23 mouse cellular contexts compared by ENCODE assay signal in genomic region chr6:47355500-47355899, GRCm38 (mm10).
A peak's percentile ranks its signal among the peaks of the same experiment; 100 is the strongest.
DNase-seq lines count a peak whose midpoint lies in the region; ATAC-seq and TF ChIP-seq lines count a peak whose summit lies in the region.
"Had no signal": no experiment of that assay in that cellular context is flagged by ENCODE, and none has a peak within 500 bp of the region (broad histone marks: within the 10 kb centered on the region; RNA-seq: fewer than 3 reads in every experiment).

No protein-coding gene starts in this region.

- H3K4me1 ChIP-seq in midbrain, embryonic 11.5 days (ENCODE audit: control insufficient read depth, insufficient read depth, low read length), result no peaks in the 10 kb centered on the region
- H3K4me1 ChIP-seq in midbrain, postnatal 0 days (ENCODE audit: insufficient read depth, low read length), result no peaks in the 10 kb centered on the region
- no peaks in the 10 kb centered on the region for H3K4me1 ChIP-seq in intestine, postnatal 0 days (replicated peaks; ENCODE audit: control insufficient read depth, insufficient read depth, low read length)
- H3K4me1 ChIP-seq: embryonic facial prominence, embryonic 13.5 days; forebrain, embryonic 13.5 days; heart, embryonic 15.5 days; hindbrain, embryonic 13.5 days had no signal

- no peak overlapping the region for H3K4me3 ChIP-seq in midbrain, embryonic 11.5 days (ENCODE audit: low read depth, low read length)
- no peak overlapping the region for H3K4me3 ChIP-seq in midbrain, postnatal 0 days (ENCODE audit: low read depth, low read length)
- H3K4me3 ChIP-seq in intestine, postnatal 0 days (ENCODE audit: low read depth, low read length), result no peak overlapping the region
- H3K4me3 ChIP-seq: embryonic facial prominence, embryonic 13.5 days; forebrain, embryonic 13.5 days; heart, embryonic 15.5 days; hindbrain, embryonic 13.5 days had no signal

- H3K27me3 ChIP-seq in midbrain, embryonic 11.5 days (ENCODE audit: control insufficient read depth, insufficient read depth, low read length), result no peaks in the 10 kb centered on the region
- no peaks in the 10 kb centered on the region for H3K27me3 ChIP-seq in midbrain, postnatal 0 days (ENCODE audit: insufficient read depth, low read length)
- H3K27me3 ChIP-seq in intestine, postnatal 0 days (replicated peaks; ENCODE audit: control insufficient read depth, insufficient read depth, low read length), result no peaks in the 10 kb centered on the region
- H3K27me3 ChIP-seq: embryonic facial prominence, embryonic 13.5 days; forebrain, embryonic 13.5 days; heart, embryonic 15.5 days; hindbrain, embryonic 13.5 days had no signal

- no peak overlapping the region for H3K9ac ChIP-seq in midbrain, embryonic 11.5 days (ENCODE audit: low read length)
- no peak overlapping the region for H3K9ac ChIP-seq in midbrain, postnatal 0 days (replicated peaks; ENCODE audit: low read length, poor library complexity, severe bottlenecking)
- H3K9ac ChIP-seq in intestine, postnatal 0 days (ENCODE audit: low read depth, low read length), result no peak overlapping the region
- H3K9ac ChIP-seq: embryonic facial prominence, embryonic 13.5 days; forebrain, embryonic 13.5 days; heart, embryonic 15.5 days; hindbrain, embryonic 13.5 days had no signal

- WGBS in midbrain, embryonic 11.5 days, result 88% methylated on average over 7 of the region's 7 CpGs
- WGBS in midbrain, postnatal 0 days, result 83% methylated on average over 7 of the region's 7 CpGs
- 54% methylated on average over 7 of the region's 7 CpGs for WGBS in intestine, postnatal 0 days

- no peak for TF ChIP-seq CTCF in midbrain, postnatal 0 days (IDR thresholded peaks at IDR 0.05)
- TF ChIP-seq CTCF in intestine, postnatal 0 days (IDR thresholded peaks at IDR 0.05; ENCODE audit: low read depth), result no peak

- no peak for ATAC-seq in midbrain, embryonic 11.5 days (ENCODE audit: low FRiP score)
- no peak for ATAC-seq in midbrain, postnatal 0 days (ENCODE audit: low FRiP score)
- ATAC-seq in intestine, postnatal 0 days, result peak; percentile 72
- ATAC-seq in inflammation-experienced regulatory T-cells, adult 6 months, result no peak
- ATAC-seq: CD4-positive, CD25-positive, alpha-beta regulatory T cell, adult 4 months; forebrain, embryonic 13.5 days; hindbrain, postnatal 0 days had no signal

- no peaks in the 10 kb centered on the region for H3K9me3 ChIP-seq in midbrain, embryonic 11.5 days (ENCODE audit: control insufficient read depth, low read length)
- H3K9me3 ChIP-seq in midbrain, postnatal 0 days (ENCODE audit: low read length), result no peaks in the 10 kb centered on the region
- H3K9me3 ChIP-seq in intestine, postnatal 0 days (ENCODE audit: control insufficient read depth), result no peaks in the 10 kb centered on the region
- H3K9me3 ChIP-seq: forebrain, embryonic 13.5 days; G1E; heart, embryonic 15.5 days; hindbrain, embryonic 13.5 days had no signal

- no peaks in the 10 kb centered on the region for H3K36me3 ChIP-seq in midbrain, embryonic 11.5 days (ENCODE audit: control insufficient read depth, insufficient read depth, low read length)
- H3K36me3 ChIP-seq in midbrain, postnatal 0 days (ENCODE audit: insufficient read depth, low read length), result no peaks in the 10 kb centered on the region
- no peaks in the 10 kb centered on the region for H3K36me3 ChIP-seq in intestine, postnatal 0 days (ENCODE audit: control insufficient read depth, insufficient read depth)
- H3K36me3 ChIP-seq: embryonic facial prominence, embryonic 13.5 days; G1E; heart, embryonic 15.5 days; hindbrain, embryonic 13.5 days had no signal

- no peak overlapping the region for H3K4me2 ChIP-seq in midbrain, embryonic 11.5 days
- H3K4me2 ChIP-seq in midbrain, postnatal 0 days (ENCODE audit: low read depth, low read length, poor library complexity, severe bottlenecking), result no peak overlapping the region
- no peak overlapping the region for H3K4me2 ChIP-seq in intestine, postnatal 0 days (replicated peaks; ENCODE audit: low read depth)
- H3K4me2 ChIP-seq: embryonic facial prominence, embryonic 13.5 days; forebrain, embryonic 13.5 days; heart, embryonic 15.5 days; hindbrain, embryonic 13.5 days had no signal

- DNase-seq in adrenal gland, adult (ENCODE audit: inconsistent age in 2 of 2, low spot score in 1 of 2), result peak; percentile 42 to 84
- DNase-seq in adrenal gland, postnatal 4 days (ENCODE audit: low spot score in 2 of 2), result no peak
- peak; percentile 12 for DNase-seq in midbrain, embryonic 11.5 days (ENCODE audit: low spot score, missing footprints)
- no peak for DNase-seq in midbrain, postnatal 0 days (ENCODE audit: low spot score)
- DNase-seq in adrenal gland, postnatal 25 days, result peak; percentile 4
- no peak for DNase-seq in lung, postnatal 10 days
- DNase-seq: B cell, adult 2 months; cerebellum, adult 11 months; cerebellum, adult 8-10 months; cerebellum, postnatal 25 days; gastrocnemius, postnatal 36 days; heart, adult 11 months; heart, postnatal 14 days; kidney, adult 11 months had no signal

- no peak overlapping the region for H3K27ac ChIP-seq in midbrain, embryonic 11.5 days (ENCODE audit: low read depth, low read length)
- H3K27ac ChIP-seq in midbrain, postnatal 0 days (ENCODE audit: low read depth, low read length), result no peak overlapping the region
- H3K27ac ChIP-seq in intestine, postnatal 0 days (ENCODE audit: low read depth, low read length), result peak overlapping the region; percentile 75
- H3K27ac ChIP-seq: embryonic facial prominence, embryonic 13.5 days; forebrain, embryonic 13.5 days; heart, embryonic 15.5 days; hindbrain, embryonic 13.5 days; hindbrain, postnatal 0 days had no signal

Comparison
In these comparisons a context has a peak if more than half of its experiments do, and no peak if none do; other contexts are left out.
1. DNase-seq: peak in adrenal gland, adult (2 of 2), midbrain, embryonic 11.5 days (single experiment) and adrenal gland, postnatal 25 days (single experiment); none in adrenal gland, postnatal 4 days (0 of 2), midbrain, postnatal 0 days (single experiment) and lung, postnatal 10 days (single experiment).